Mouse (Mus musculus) telencephalon, adult 2 months (tissue): ENCODE results near the gene D230025D16Rik.

ENCODE experiments used
- DNase-seq: peaks from one replicate; pipeline ENCODE4 v3.0.0-alpha.2; 2011; ENCODE audit warnings: low read depth, low spot score

Gene D230025D16Rik

DNA sequence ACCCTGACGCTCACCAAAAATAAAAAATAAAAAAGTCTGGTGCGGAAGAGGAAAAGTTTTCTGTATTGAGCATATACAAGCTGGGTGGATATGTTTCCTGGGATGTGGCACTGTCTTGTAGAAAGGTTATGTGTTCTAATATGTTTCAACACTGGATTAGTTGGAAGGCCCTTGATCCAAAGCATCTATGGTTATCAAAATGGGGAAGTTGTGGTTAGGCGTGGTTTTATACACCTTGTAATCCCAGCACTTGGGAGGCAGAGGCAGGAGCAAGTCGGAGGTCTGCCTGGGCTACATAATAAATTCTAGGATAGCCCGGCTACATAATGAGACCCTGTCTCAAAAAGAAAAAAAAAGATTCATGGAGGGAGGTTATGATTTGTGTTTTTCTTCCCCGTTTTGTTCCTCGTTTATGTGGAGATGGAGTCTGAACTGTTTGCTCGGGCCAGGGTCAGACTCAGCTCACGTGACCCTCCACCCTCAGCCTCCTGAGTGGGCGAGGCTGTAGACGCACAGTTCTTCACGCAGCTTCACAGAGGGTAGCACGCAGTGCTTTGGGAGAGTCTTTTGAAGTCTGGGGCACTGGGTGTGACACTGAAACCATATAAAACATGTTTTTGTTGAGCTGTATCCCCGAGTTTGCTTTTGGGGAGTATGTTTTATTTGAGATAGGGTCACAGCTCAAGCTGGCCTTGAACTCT lies 12.6 kb downstream of the D230025D16Rik start:
- no peak for DNase-seq

DNA sequence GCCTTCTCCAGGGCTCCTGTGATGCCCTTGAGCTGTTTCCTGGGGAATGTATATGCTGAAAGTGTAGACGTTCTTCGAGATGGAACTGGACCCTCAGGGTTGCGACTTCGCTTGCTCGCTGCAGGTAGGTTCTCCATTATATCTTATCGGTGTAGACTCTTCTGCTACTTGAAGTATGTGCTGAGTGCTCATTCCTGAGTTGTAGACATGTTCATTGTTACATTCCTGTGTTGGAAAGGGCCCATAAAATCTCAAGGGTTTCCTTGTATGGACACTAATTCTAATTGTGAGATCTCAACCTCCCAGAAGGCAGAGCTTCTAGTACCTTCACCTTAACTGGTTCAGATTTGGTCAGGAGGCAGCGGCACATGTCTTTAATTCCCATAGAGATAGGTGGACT lies 16.1 kb downstream of the D230025D16Rik start:
- no peak for DNase-seq

- DNase-seq = no peak
These were observed 27.0 kb downstream of the D230025D16Rik start for GRCm38 (mm10) chr8:105251954-105252353.

- DNase-seq = no peak
These were observed 28.0 kb downstream of the D230025D16Rik start for GRCm38 (mm10) chr8:105252680-105253537.

GRCm38 (mm10) chr8:105253766-105254151 lies 28.8 kb downstream of the D230025D16Rik start:
- no peak for DNase-seq

DNA sequence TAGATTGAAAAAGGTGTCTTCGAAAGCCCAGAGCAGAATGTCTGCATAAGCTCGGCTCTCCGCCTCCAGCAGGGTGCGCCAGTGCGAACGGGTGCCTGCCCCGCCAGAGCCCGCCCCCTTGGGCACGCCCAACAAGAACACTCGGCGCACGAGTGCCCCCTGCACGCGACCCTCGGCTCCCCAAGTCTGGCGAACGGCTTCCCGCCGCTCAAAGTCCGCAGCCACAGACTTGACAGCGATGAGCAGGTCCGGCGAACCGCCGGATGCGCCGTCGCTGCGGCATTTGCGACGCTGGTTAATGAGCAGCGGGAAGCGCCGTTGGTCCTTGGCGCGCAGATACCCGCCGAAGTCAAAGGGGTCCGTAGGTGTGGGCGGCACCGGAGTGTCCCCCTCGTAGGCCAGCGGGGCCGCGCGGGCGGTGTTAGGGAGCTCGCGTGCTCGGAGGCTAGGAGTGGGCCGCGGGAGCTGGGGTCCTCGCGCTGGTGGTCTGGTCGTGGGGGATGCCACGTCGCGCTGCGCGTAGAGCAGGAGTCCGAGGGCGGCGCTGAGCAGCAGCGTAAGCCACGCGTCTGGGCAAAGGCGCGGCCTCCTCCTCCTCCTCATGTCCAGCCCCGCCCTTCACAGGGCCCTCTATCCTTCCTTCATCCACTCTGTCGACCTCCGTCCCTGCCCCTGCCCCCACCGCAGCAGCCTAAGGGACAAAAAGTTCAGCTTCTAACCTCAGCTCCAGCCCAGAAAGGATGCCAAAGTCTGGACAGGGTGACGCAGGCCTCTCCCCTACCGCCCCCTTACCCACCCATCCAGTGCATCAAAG lies 29.4 kb downstream of the D230025D16Rik start:
- DNase-seq = peak; percentile 73

DNA sequence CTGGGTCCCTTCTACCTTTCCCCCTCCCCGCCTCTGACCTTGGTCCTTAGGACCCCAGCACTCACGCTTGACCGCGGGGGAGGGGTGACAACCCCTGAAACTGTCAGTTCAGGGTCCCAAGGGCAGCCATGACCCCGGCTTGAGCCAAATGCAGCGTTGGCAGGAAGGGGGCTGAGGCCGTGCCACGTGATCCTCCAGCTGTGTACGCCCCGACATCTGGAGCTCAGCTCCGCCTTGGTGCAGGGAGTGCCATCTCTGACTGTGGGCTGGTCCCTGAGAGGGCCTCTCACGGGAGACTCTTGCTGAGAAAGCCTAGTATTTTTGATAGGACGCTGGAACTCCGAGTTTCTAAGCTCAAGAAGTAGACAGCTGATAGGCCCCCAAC lies 30.0 kb downstream of the D230025D16Rik start, which contains the start of gene B3gnt9:
Gene B3gnt9 (minus strand): TSS at position 188 of the 385 bp plus-strand sequence.
- DNase-seq = no peak

DNA sequence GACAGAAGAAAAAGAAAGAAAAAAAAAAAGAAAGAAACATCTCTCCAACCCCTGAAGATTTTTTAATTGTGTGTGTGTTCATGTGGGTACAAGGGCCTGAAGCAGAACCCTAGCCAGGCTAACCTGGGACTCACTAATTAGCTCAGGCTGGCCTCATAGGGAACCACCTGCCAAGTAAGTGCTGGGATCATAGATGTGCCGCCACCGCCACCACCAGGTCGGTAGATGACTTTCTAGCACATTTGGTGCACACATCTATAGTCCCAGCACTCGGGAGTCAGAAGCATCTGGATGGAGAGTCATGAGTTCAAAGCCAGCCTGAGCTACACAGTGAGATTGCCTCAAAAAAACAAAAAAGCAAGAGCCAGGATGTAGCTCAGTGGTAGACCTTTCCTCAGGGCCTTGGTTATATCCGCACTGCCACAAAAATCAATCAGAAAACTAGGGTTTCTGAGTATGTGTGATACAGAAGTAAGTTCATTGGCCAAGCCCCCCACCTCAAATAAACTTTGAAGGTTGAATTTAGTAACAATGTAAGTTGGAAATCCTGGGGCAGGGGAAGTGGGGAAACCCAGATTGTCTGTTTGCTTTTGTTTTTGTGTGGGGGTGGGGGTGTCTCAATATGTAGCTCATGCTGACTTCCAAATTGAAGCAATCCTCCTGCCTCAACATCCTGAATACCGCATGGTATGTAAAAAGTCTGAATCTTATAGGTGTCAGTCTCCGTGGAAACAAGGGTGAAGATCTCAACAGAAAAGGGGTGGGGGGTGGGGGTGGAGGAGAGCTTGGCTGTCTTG lies 32.6 kb downstream of the D230025D16Rik start:
- no peak for DNase-seq

GRCm38 (mm10) chr8:105258911-105259720 lies 34.2 kb downstream of the D230025D16Rik start:
- DNase-seq = no peak

DNA sequence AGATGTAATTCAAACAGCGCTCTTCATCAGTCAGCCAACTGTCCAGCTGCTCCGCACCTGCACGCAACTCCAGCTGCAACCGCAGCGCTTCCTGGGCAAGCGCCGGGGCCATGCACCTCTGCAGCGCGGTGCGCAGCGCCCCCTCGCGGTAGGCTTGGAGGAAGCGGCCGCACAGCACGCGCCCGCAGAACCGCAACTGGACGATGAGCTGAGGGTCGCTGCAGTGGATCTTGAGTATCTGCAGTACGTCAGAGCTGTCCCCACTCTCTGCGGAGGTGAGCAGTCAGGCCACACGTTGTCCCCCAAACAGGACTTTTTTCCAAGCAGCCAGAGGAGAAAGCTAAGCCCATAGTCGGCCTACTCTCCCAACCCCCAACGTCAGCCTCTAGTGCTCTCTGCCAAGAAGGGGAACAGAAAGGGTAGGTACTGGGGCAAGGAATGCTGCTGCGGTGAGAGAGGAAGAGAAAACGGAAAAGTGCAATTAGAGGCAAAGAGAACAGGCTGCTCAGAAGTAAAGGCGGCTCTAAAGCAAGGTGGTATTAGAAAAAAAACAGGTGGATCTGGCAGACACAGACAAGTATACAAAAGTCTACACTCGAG lies 34.9 kb downstream of the D230025D16Rik start:
- no peak for DNase-seq

GRCm38 (mm10) chr8:105260371-105261099 lies 35.6 kb downstream of the D230025D16Rik start:
- DNase-seq = no peak

DNA sequence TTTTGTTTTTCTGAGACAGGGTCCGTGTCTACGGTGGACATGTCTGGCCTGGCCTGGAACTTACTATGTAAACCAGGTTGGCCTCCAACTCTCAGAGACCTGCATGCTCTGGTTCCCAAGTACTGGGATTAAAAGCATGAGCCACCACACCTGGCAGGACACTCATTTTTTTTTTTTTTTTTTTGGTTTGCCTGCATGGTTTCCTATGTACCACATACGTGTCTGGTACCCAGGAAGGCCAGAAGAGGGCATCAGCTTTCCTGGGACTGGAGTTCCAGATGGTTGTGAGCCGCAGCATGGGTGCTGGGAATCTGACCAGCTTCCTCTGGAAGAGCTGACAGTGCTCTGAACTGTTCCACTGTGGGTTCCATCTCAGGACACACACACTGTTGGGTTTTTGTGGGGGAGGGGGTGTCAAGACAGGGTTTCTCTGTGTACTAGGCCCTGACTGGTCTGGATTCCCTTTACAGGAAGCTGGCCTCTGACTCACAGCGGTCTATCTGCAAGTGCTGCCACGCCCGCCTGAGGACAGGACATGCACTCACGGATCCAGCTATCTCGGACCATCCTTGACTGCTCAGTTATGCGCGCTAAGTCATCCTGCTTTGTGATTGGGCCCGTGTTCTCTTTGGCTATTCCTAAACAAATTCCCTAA lies 36.5 kb downstream of the D230025D16Rik start:
- no peak for DNase-seq

DNA sequence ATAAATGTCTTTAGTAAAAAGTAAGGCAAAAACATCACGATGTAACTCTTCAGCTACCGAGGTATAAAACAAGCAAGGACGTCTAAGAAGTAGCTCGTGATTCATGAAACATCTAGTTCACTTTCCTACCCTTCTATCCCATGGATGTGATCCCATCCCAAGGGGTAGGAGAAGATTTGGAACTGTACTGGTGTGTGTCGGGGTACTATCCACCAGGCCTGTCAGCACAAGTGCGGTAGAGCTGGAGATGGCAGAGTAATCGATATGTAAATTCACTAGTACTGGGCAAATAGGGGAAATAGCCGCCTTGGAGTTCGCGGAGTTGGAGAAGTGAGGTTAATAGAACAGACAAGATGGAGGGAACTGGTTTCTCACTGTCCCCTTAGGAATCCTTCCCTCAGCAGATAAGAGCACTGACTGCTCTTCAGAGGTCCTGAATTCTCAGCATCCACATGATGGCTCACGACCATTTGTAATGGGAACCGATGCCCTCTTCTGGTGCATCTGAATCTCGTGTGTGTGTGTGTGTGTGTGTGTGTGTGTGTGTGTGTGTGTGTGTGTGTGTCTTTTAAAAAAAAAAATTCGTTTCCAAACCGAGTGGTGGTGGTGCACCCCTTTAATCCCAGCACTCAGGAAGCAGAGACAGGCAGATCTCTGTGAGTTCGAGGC lies 38.4 kb downstream of the D230025D16Rik start:
- DNase-seq = no peak

DNA sequence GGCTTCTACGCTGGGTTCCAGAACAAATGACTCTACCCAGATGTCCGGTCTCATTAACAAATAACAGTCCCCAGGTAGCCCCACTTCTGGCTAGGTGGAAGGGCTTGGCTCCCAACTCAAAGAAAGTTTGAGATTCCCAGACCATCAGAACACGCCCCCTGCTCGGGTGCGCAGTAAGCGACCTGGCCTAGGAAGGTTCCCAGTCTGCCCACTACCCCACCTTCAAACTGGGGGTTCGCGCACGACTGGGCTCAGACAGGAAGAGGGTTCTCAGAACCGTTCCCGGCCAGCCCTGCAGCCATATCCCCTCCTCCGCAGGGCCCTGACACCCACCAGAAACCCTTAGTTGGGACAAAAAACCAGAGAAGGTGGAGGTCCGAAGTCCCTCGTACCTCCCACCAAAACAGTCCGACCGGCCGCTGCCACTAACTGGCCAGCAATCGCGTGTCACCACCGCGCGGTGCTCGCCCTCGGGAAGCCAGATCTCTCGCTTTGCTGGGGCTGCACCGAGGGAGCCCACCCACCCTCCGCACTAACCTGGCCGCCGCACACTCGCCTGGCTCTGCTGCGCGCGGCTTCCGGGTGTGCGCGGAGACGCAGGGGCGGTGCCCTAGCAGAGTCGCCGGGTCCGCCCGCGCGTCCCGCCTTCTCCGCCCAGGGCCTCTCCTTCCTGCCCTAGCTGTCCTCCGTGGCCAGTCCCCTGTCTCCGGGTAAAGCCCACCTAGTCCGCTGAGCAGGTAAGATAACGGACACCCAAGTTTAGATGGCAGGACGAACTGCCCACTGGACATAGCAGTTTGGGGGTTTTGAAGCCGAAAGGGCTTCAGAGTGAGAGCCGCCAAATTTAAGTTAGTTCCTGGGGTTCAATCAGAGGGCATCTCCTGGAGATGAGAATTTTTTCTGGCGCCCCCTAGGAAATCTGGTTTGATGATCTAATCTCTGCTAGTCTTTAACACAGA lies 39.4 kb downstream of the D230025D16Rik start, which contains the start of the genes Tradd and Fbxl8:
Gene Tradd (minus strand): TSS at position 586 of the 959 bp plus-strand sequence.
Gene Fbxl8 (plus strand): TSS at position 625 of the 959 bp plus-strand sequence.
- DNase-seq = no peak

DNA sequence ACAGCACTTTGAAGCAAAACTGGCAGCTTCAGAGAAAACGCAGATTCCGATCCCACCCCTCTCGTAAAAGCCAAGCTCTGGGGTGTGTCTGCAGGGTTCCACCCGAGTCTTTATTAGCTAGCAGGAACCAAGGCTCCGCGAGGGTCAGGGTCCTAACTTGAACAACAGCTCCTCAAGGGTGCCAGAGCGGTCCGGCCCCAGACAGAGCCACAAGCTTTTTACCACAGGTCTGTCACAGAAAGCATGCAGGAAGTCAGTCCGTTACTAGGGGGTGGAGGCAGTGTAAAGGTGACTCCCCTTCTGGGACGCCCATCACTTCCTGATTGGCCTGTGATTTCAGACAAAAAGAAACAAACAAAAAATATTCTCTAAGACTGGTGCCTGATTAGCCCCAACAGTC lies 40.2 kb downstream of the D230025D16Rik start:
- DNase-seq = no peak

DNA sequence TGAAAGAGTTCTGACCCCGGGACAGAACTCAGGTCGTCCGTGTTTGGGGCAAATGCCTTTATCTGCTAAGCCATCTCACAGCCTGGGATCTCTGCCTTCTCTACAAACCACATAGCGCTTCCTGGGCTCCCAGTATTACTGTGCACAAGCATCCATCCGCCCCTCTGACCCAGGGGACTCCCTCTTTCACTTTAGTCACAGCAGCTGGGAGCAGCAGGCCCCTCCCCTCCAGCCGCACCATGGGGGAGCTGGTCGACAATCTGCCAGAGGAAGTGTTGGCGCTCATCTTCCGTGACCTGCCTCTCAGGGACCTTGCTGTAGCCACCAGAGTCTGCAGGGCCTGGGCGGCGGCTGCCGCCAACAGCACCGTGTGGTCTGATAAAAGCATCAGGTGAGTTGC lies 41.8 kb downstream of the D230025D16Rik start:
- no peak for DNase-seq
